Mouse (Mus musculus): ENCODE measurements around the gene Vps4b. TPM values are rescaled to one million over a fixed set of nuclear protein-coding genes. Genes with fewer than 3 reads are reported as not detected.
"Not testable (repeated sequence)": the region's sequence is repeated elsewhere in the genome, so short reads cannot be mapped to it uniquely, and the experiment has no call there.

Vps4b gene
- polyA plus RNA-seq, 1 experiment from 2014 or later = 70.7 TPM

DNA sequence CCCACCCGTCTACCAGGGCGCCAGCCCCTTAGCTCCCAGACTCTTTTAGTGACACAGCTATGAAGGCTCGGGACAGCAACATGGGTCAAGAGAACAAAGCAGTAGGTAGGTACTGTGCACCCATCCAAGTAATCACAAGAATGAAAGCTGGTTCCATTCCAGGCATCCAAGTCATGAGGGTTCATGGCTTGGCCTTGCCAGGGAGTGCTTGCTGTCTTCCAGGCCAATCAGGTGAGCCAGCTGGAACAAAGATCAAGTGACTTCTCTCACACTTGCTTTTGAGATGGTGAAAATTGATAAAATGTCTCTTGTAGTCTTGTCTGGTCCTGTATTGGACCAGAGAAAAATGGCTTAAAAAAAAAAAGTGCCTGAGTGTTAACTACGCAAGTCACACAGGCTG lies 55.8 kb downstream of the Vps4b start:
- Histone ChIP-seq H3K4me3 (ENCODE audit: low read depth, low read length) (no peak overlapping the region), H3K36me3 (ENCODE audit: control insufficient read depth, insufficient read depth, low read length) (no peaks in the 10 kb centered on the region), H3K9me3 (ENCODE audit: control insufficient read depth, low read length) (no peaks in the 10 kb centered on the region), H3K27ac (ENCODE audit: low read depth, low read length) (no peak overlapping the region), H3K27me3 (ENCODE audit: control insufficient read depth, insufficient read depth, low read length) (no peaks in the 10 kb centered on the region), H3K4me2 (ENCODE audit: low read depth, low read length, severe bottlenecking) (no peak overlapping the region), H3K4me1 (replicated peaks; ENCODE audit: control insufficient read depth, insufficient read depth, low read length) (no peaks in the 10 kb centered on the region), H3K9ac (ENCODE audit: low read length) (no peak overlapping the region)
- 91% methylated on average over 4 of the region's 4 CpGs for WGBS
- DNase-seq (ENCODE audit: low spot score) (no peak), ATAC-seq (replicated peaks; ENCODE audit: low FRiP score) (no peak)

DNA sequence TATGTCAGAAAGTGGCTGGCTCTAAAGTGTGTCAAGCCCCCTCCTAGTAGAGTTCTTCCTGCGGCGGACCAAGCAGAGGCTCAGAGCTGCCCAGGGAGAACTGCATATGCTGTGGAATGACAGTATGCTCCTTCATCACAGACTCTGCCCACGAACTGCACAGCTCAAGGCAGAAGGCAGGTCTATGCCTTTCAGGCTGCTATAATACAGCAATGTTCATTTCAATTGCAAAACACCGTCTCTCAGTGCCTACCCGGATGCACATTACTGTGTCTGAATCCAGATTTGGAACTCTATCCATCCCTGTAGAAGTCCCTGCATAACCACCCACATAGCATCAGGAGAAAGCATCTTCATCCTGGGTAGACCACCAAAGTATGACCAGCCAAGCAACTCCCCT lies 56.7 kb downstream of the Vps4b start:
- DNase-seq (ENCODE audit: low spot score) (no peak), ATAC-seq (replicated peaks; ENCODE audit: low FRiP score) (no peak)
- Histone ChIP-seq H3K27me3 (ENCODE audit: control insufficient read depth, insufficient read depth, low read length) (no peaks in the 10 kb centered on the region), H3K4me2 (ENCODE audit: low read depth, low read length, severe bottlenecking) (no peak overlapping the region), H3K4me1 (replicated peaks; ENCODE audit: control insufficient read depth, insufficient read depth, low read length) (no peaks in the 10 kb centered on the region), H3K4me3 (ENCODE audit: low read depth, low read length) (no peak overlapping the region), H3K27ac (ENCODE audit: low read depth, low read length) (no peak overlapping the region), H3K9ac (ENCODE audit: low read length) (no peak overlapping the region), H3K36me3 (ENCODE audit: control insufficient read depth, insufficient read depth, low read length) (no peaks in the 10 kb centered on the region), H3K9me3 (ENCODE audit: control insufficient read depth, low read length) (no peaks in the 10 kb centered on the region)
- 91% methylated on average over 5 of the region's 5 CpGs for WGBS

DNA sequence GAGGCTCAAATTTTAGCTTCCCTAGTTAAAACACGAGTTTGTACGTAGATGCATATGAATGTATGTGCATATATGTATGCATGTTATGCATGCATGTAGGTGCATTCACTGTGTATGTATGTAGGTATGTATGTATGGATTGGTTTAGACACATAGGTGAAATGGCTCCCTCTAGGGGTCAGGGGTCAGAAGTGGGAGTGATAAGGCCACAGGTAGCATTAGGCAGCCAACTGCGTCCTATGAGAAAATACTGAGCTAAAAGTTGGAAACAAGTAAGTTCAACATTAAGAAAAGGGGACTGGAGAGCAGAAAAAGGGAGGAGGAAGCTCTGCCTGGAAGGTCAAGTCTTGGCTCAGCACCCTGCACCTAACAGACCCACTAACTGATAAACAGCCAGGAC lies 58.4 kb downstream of the Vps4b start:
- no peak for ATAC-seq (replicated peaks; ENCODE audit: low FRiP score)
- WGBS = 90% methylated on average over 3 of the region's 3 CpGs
- Histone ChIP-seq H3K9ac (ENCODE audit: low read length) (no peak overlapping the region), H3K4me3 (ENCODE audit: low read depth, low read length) (no peak overlapping the region), H3K4me2 (ENCODE audit: low read depth, low read length, severe bottlenecking) (no peak overlapping the region), H3K9me3 (ENCODE audit: control insufficient read depth, low read length) (no peaks in the 10 kb centered on the region), H3K4me1 (replicated peaks; ENCODE audit: control insufficient read depth, insufficient read depth, low read length) (no peaks in the 10 kb centered on the region), H3K27ac (ENCODE audit: low read depth, low read length) (no peak overlapping the region), H3K36me3 (ENCODE audit: control insufficient read depth, insufficient read depth, low read length) (no peaks in the 10 kb centered on the region), H3K27me3 (ENCODE audit: control insufficient read depth, insufficient read depth, low read length) (no peaks in the 10 kb centered on the region)
- DNase-seq (ENCODE audit: low spot score) = no peak

DNA sequence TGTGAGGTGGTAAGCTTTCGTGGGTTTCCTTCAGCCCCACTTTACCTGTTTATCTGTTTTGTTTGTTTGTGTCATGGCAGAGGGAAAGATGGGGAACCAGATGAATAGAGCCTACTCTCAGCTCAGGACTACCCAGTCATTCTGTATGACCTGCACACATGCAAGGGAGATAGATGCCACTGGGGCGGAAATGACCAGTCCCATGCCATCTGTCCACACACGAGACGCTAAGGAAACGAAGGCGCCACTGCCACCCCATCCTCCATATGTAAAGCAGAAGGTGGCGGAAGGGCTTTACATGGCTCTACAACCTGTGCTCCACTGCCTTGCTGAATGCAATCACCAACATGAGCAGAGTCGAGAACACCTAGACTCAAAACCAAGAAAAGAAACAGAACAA lies 60.3 kb downstream of the Vps4b start:
- Histone ChIP-seq H3K36me3 (ENCODE audit: control insufficient read depth, insufficient read depth, low read length) (no peaks in the 10 kb centered on the region), H3K4me2 (ENCODE audit: low read depth, low read length, severe bottlenecking) (no peak overlapping the region), H3K27me3 (ENCODE audit: control insufficient read depth, insufficient read depth, low read length) (no peaks in the 10 kb centered on the region), H3K9me3 (ENCODE audit: control insufficient read depth, low read length) (no peaks in the 10 kb centered on the region), H3K4me3 (ENCODE audit: low read depth, low read length) (no peak overlapping the region), H3K27ac (ENCODE audit: low read depth, low read length) (no peak overlapping the region), H3K4me1 (replicated peaks; ENCODE audit: control insufficient read depth, insufficient read depth, low read length) (no peaks in the 10 kb centered on the region), H3K9ac (ENCODE audit: low read length) (no peak overlapping the region)
- 95% methylated on average over 8 of the region's 8 CpGs for whole genome bisulfite sequencing
- ATAC-seq (replicated peaks; ENCODE audit: low FRiP score) (no peak), DNase-seq (ENCODE audit: low spot score) (no peak)

DNA sequence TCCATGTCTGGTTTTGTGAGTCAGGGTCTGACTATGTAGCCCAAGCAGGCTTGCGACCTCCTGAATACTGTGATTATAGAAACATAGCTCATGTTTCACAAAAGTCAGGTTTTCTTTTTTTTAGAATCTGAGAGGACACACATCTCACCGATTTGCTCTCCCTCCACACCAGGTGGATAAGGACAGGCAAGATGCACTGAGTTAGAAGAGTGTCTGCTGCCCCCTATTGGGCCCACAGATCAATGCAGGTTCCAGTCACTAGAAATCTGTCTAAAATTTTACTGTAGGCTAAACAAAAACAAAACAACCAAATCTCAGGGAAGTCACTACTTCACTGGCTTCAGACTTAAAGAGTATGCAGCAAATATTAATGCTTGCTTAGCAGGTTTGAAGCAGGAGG lies 60.9 kb downstream of the Vps4b start:
- Histone ChIP-seq H3K27me3 (ENCODE audit: control insufficient read depth, insufficient read depth, low read length) (no peaks in the 10 kb centered on the region), H3K27ac (ENCODE audit: low read depth, low read length) (no peak overlapping the region), H3K9me3 (ENCODE audit: control insufficient read depth, low read length) (no peaks in the 10 kb centered on the region), H3K9ac (ENCODE audit: low read length) (no peak overlapping the region), H3K36me3 (ENCODE audit: control insufficient read depth, insufficient read depth, low read length) (no peaks in the 10 kb centered on the region), H3K4me1 (replicated peaks; ENCODE audit: control insufficient read depth, insufficient read depth, low read length) (no peaks in the 10 kb centered on the region), H3K4me2 (ENCODE audit: low read depth, low read length, severe bottlenecking) (no peak overlapping the region), H3K4me3 (ENCODE audit: low read depth, low read length) (no peak overlapping the region)
- DNase-seq (ENCODE audit: low spot score) (peak; percentile 72), ATAC-seq (replicated peaks; ENCODE audit: low FRiP score) (no peak)
- WGBS = 61% methylated on average over 2 of the region's 2 CpGs

GRCm38 (mm10) chr1:106722061-106722460 lies 74.5 kb downstream of the Vps4b start:
- no peaks in the 10 kb centered on the region for H3K4me1 ChIP-seq (replicated peaks; ENCODE audit: control insufficient read depth, insufficient read depth, low read length)
- no peaks in the 10 kb centered on the region; the same call in 1 of the 2 replicates for H3K36me3 ChIP-seq (ENCODE audit: control insufficient read depth, insufficient read depth, low read length)
- no peaks in the 10 kb centered on the region for H3K27me3 ChIP-seq (ENCODE audit: control insufficient read depth, insufficient read depth, low read length)
- ATAC-seq (replicated peaks; ENCODE audit: low FRiP score) (no peak), DNase-seq (ENCODE audit: low spot score) (no peak)
- H3K27ac ChIP-seq (ENCODE audit: low read depth, low read length) = no peak overlapping the region
- WGBS = 25% methylated on average over 5 of the region's 5 CpGs
- H3K9ac ChIP-seq (ENCODE audit: low read length) = no peak overlapping the region
- H3K4me2 ChIP-seq (ENCODE audit: low read depth, low read length, severe bottlenecking) = no peak overlapping the region
- no peak overlapping the region for H3K4me3 ChIP-seq (ENCODE audit: low read depth, low read length)
- H3K9me3 ChIP-seq (ENCODE audit: control insufficient read depth, low read length) = no peaks in the 10 kb centered on the region

DNA sequence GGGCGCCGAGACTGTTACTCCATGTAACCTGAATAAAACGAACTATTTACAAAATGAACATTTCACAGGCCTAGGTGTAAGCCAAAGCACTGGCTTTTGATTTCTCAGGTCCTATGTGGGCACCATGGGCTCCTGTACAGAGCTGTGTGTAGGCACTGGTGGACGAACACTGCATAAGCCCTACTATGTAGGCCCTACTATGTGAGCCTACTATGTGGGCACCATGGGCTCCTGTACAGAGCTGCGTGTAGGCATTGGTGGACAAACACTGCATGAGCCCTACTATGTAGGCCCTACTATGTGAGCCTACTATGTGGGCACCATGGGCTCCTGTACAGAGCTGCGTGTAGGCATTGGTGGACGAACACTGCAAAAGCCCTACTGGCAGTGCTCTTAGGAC lies 78.8 kb downstream of the Vps4b start:
- H3K4me3 ChIP-seq (ENCODE audit: low read depth, low read length); H3K27ac ChIP-seq (ENCODE audit: low read depth, low read length); H3K36me3 ChIP-seq (ENCODE audit: control insufficient read depth, insufficient read depth, low read length); H3K9ac ChIP-seq (ENCODE audit: low read length); H3K27me3 ChIP-seq (ENCODE audit: control insufficient read depth, insufficient read depth, low read length); ATAC-seq (replicated peaks; ENCODE audit: low FRiP score); DNase-seq (ENCODE audit: low spot score); H3K4me2 ChIP-seq (ENCODE audit: low read depth, low read length, severe bottlenecking); H3K4me1 ChIP-seq (replicated peaks; ENCODE audit: control insufficient read depth, insufficient read depth, low read length); H3K9me3 ChIP-seq (ENCODE audit: control insufficient read depth, low read length): not testable (repeated sequence)
- WGBS = 72% methylated on average over 7 of the region's 7 CpGs

GRCm38 (mm10) chr1:106717071-106717601 lies 79.4 kb downstream of the Vps4b start:
- DNase-seq (ENCODE audit: low spot score) (peak; percentile 76), ATAC-seq (replicated peaks; ENCODE audit: low FRiP score) (no peak)
- Histone ChIP-seq H3K4me3 (ENCODE audit: low read depth, low read length) (no peak overlapping the region), H3K4me2 (ENCODE audit: low read depth, low read length, severe bottlenecking) (no peak overlapping the region), H3K36me3 (ENCODE audit: control insufficient read depth, insufficient read depth, low read length) (no peaks in the 10 kb centered on the region), H3K9me3 (ENCODE audit: control insufficient read depth, low read length) (no peaks in the 10 kb centered on the region), H3K4me1 (replicated peaks; ENCODE audit: control insufficient read depth, insufficient read depth, low read length) (peaks cover 5% of the 10 kb centered on the region; the same call in 1 of the 2 replicates), H3K9ac (ENCODE audit: low read length) (no peak overlapping the region), H3K27me3 (ENCODE audit: control insufficient read depth, insufficient read depth, low read length) (no peaks in the 10 kb centered on the region), H3K27ac (ENCODE audit: low read depth, low read length) (no peak overlapping the region)
- 29% methylated on average over 7 of the region's 7 CpGs for WGBS

DNA sequence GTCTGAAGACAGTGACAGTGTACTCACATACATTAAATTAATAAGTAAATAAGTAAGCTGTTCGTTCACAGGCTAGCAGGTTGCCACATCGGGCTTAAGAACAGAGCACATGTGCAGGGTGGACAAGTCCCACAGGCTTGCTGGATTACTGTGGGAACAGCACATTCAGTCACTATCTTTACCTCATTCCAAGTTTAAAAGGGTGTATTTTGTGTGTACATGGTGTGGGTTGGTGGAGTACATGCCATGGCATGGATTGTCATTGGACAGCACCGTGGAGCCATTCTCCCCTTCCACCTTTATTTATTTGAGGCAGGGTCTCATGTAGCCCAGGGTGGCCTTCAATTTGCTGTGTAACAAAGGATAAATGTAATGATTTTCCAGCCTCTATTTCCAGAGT lies 80.4 kb downstream of the Vps4b start:
- ATAC-seq (replicated peaks; ENCODE audit: low FRiP score) (no peak), DNase-seq (ENCODE audit: low spot score) (no peak)
- Histone ChIP-seq H3K36me3 (ENCODE audit: control insufficient read depth, insufficient read depth, low read length) (no peaks in the 10 kb centered on the region), H3K9ac (ENCODE audit: low read length) (no peak overlapping the region), H3K27me3 (ENCODE audit: control insufficient read depth, insufficient read depth, low read length) (no peaks in the 10 kb centered on the region), H3K4me1 (replicated peaks; ENCODE audit: control insufficient read depth, insufficient read depth, low read length) (peaks cover 9% of the 10 kb centered on the region; the same call in 1 of the 2 replicates), H3K27ac (ENCODE audit: low read depth, low read length) (no peak overlapping the region), H3K9me3 (ENCODE audit: control insufficient read depth, low read length) (no peaks in the 10 kb centered on the region), H3K4me2 (ENCODE audit: low read depth, low read length, severe bottlenecking) (no peak overlapping the region), H3K4me3 (ENCODE audit: low read depth, low read length) (no peak overlapping the region)
- WGBS = 93% methylated on average over 3 of the region's 3 CpGs

Measured in forebrain, embryonic 11.5 days (tissue).